Mouse (Mus musculus) naive thymus-derived CD4-positive, alpha-beta T cell, adult 5 months (primary cell): ENCODE data around the gene Evi2. TPM values are rescaled to one million over a fixed set of nuclear protein-coding genes. Genes with fewer than 3 reads are reported as not detected.

ENCODE experiments used
- polyA plus RNA-seq: library from polyadenylated mRNA; unstranded; fragments of 100-300 nt; shearing (Covaris generic); gene quantifications from one replicate; pipeline ENCODE4 v1.2.1, GENCODE M21; 2017

Gene Evi2
- polyA plus RNA-seq = 3.7 TPM

DNA sequence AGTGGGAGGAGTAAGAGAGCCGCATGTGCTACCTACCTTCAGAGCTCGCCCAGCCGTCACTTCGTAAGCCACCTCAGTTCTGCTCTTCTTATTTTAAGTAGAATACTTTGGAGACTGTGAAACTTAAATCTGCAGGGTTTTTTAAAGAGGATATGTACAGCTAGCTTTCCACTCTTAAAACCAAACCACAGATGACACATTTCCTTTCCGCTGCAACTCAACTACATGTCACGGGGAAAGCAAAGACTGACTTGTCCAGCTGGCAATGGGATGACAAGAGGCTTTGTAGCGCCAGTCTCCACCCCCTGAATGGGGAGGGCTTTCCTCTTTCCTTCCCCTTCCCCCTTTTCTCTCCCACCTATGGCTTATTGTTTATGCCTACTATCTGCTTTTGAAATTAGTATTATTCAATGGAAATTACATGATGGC is at the start of gene Evi2, which contains the start of gene Evi2a:
Gene Evi2 (minus strand): TSS at position 257 of the 429 bp plus-strand sequence.
Gene Evi2a (minus strand): TSS at position 277 of the 429 bp plus-strand sequence.

GRCm38 (mm10) chr11:79523560-79524309 is 6.7 kb downstream of the Evi2 start, which contains the start of gene Evi2b:
TSS of gene Evi2b (minus strand) at chr11:79523762.

DNA sequence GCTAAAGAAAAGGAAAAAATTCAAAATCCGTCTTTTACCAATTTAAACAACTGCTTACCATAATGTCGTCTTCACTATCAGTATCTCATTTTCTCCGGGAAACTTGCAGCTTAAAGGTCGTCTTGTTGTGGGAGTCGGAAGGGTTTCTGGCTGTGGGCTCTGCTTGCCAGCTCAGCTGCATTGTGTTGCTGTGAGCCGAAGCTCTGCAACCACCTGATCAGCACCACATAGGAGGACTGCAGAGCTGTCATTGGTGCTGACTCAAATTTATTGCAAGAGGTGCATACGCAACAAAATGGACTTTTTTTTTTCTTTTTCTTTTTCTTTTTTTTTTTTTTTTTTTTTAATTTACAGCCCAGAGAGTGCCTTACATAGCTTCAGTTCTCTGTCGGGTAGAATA is 26.5 kb downstream of the Evi2 start, which contains the start of gene Omg:
Gene Omg (minus strand): TSS at position 240 of the 400 bp plus-strand sequence.

Other genes starting within 250 kb of the Evi2 start
- gene Gm9964, start 233.7 kb downstream of the Evi2 start, polyA plus RNA-seq = not detected
- 2.0 TPM for gene Nf1, start 190.9 kb downstream of the Evi2 start, polyA plus RNA-seq
- not detected for gene Omg, start 26.5 kb downstream of the Evi2 start, polyA plus RNA-seq
- 56.2 TPM for gene Evi2b, start 6.8 kb downstream of the Evi2 start, polyA plus RNA-seq
- 29.8 TPM for gene Evi2a, start within 50 bp of the Evi2 start, polyA plus RNA-seq
- gene Rab11fip4, start 60.6 kb upstream of the Evi2 start, polyA plus RNA-seq = 26.9 TPM